In genomic region chr4:108364111-108364476, GRCm38 (mm10) we compare ENCODE assay signal across 9 mouse cellular contexts. TPM values are rescaled to one million over a fixed set of nuclear protein-coding genes. Genes with fewer than 3 reads are reported as not detected.
DNase-seq lines count a peak whose midpoint lies in the region; ATAC-seq and TF ChIP-seq lines count a peak whose summit lies in the region.
"Had no signal": no experiment of that assay in that cellular context is flagged by ENCODE, and none has a peak within 500 bp of the region (broad histone marks: within the 10 kb centered on the region; RNA-seq: fewer than 3 reads in every experiment).

No protein-coding gene starts in this region.

- TF ChIP-seq CTCF in forebrain, postnatal 0 days (IDR thresholded peaks at IDR 0.05; ENCODE audit: low read depth) = no peak

- peak overlapping the region; percentile 1; the same call in 1 of the 2 replicates for H3K4me3 ChIP-seq in forebrain, embryonic 10.5 days
- H3K4me3 ChIP-seq in forebrain, postnatal 0 days (ENCODE audit: low read depth, low read length) = no peak overlapping the region
- H3K4me3 ChIP-seq in lung, embryonic 15.5 days = no peak overlapping the region
- H3K4me3 ChIP-seq in midbrain, embryonic 13.5 days (replicated peaks) = no peak overlapping the region

- no peak for DNase-seq in forebrain, embryonic 10.5 days (ENCODE audit: extremely low spot score, low spot score)
- no peak for DNase-seq in forebrain, postnatal 0 days
- no peak for DNase-seq in lung, postnatal 10 days
- peak; percentile 51 to 66 for DNase-seq in heart, adult 9 months (ENCODE audit: low spot score in 2 of 2)
- no peak for DNase-seq in frontal cortex, postnatal 10 days (ENCODE audit: low spot score in 2 of 2)
- DNase-seq: right cerebral cortex, postnatal 14 days had no signal

- H3K27me3 ChIP-seq in forebrain, embryonic 10.5 days (ENCODE audit: poor library complexity, severe bottlenecking) = no peaks in the 10 kb centered on the region
- no peaks in the 10 kb centered on the region for H3K27me3 ChIP-seq in forebrain, postnatal 0 days (ENCODE audit: insufficient read depth, low read length)
- no peaks in the 10 kb centered on the region for H3K27me3 ChIP-seq in lung, embryonic 15.5 days
- no peaks in the 10 kb centered on the region for H3K27me3 ChIP-seq in midbrain, embryonic 13.5 days

- H3K9ac ChIP-seq in forebrain, postnatal 0 days = no peak overlapping the region
- no peak overlapping the region for H3K9ac ChIP-seq in lung, embryonic 15.5 days
- no peak overlapping the region for H3K9ac ChIP-seq in midbrain, embryonic 13.5 days (replicated peaks)

- H3K27ac ChIP-seq in forebrain, embryonic 10.5 days = peak overlapping the region; percentile 93
- no peak overlapping the region for H3K27ac ChIP-seq in forebrain, postnatal 0 days (ENCODE audit: low read depth, low read length)
- H3K27ac ChIP-seq in lung, embryonic 15.5 days = peak overlapping the region; percentile 79
- peak overlapping the region; percentile 86; the same call in 1 of the 2 replicates for H3K27ac ChIP-seq in midbrain, embryonic 13.5 days

- H3K4me1 ChIP-seq in forebrain, embryonic 10.5 days = peaks cover 69% of the 10 kb centered on the region
- peaks cover 25% of the 10 kb centered on the region for H3K4me1 ChIP-seq in forebrain, postnatal 0 days (ENCODE audit: insufficient read depth)
- H3K4me1 ChIP-seq in lung, embryonic 15.5 days = peaks cover 48% of the 10 kb centered on the region
- peaks cover 50% of the 10 kb centered on the region for H3K4me1 ChIP-seq in midbrain, embryonic 13.5 days (replicated peaks)

- ATAC-seq in forebrain, postnatal 0 days = no peak
- no peak for ATAC-seq in lung, embryonic 15.5 days (ENCODE audit: borderline replicate concordance, extremely low read depth, low FRiP score, low TSS enrichment)
- ATAC-seq in midbrain, embryonic 13.5 days = no peak
- ATAC-seq in inflammation-experienced regulatory T-cells, adult 6 months = no peak

- H3K36me3 ChIP-seq in forebrain, embryonic 10.5 days (replicated peaks) = no peaks in the 10 kb centered on the region
- no peaks in the 10 kb centered on the region for H3K36me3 ChIP-seq in forebrain, postnatal 0 days (ENCODE audit: insufficient read depth)
- no peaks in the 10 kb centered on the region for H3K36me3 ChIP-seq in lung, embryonic 15.5 days
- H3K36me3 ChIP-seq in midbrain, embryonic 13.5 days = no peaks in the 10 kb centered on the region

- WGBS in forebrain, embryonic 10.5 days = 28% methylated on average over 5 of the region's 5 CpGs
- WGBS in forebrain, postnatal 0 days = 29% methylated on average over 5 of the region's 5 CpGs
- WGBS in lung, embryonic 15.5 days = 18% methylated on average over 5 of the region's 5 CpGs
- WGBS in midbrain, embryonic 13.5 days = 18% methylated on average over 5 of the region's 5 CpGs

- no peaks in the 10 kb centered on the region for H3K9me3 ChIP-seq in forebrain, embryonic 10.5 days
- no peaks in the 10 kb centered on the region for H3K9me3 ChIP-seq in forebrain, postnatal 0 days (ENCODE audit: low read length)
- no peaks in the 10 kb centered on the region for H3K9me3 ChIP-seq in lung, embryonic 15.5 days
- H3K9me3 ChIP-seq in midbrain, embryonic 13.5 days = no peaks in the 10 kb centered on the region

- H3K4me2 ChIP-seq in forebrain, postnatal 0 days (ENCODE audit: low read depth) = no peak overlapping the region
- H3K4me2 ChIP-seq in lung, embryonic 15.5 days = no peak overlapping the region
- H3K4me2 ChIP-seq in midbrain, embryonic 13.5 days (replicated peaks) = no peak overlapping the region

RNA-seq across cellular contexts. Expression of gene Shisal2a, which starts 19.1 kb away (rescaled TPM):
- 1.7 and 1.8 TPM in 2 replicates for polyA plus RNA-seq in forebrain, embryonic 10.5 days (2016; fragmentation: Nextera tagmentation; extraction: Ambion mirVana)
- total RNA-seq in forebrain, postnatal 0 days (2014; rRNA removed) = 1.9 TPM in 1 of 2 replicates, not detected in the other
- 3.0 and 4.9 TPM in 2 replicates for polyA plus RNA-seq in forebrain, postnatal 0 days (2015; fragmentation: Nextera tagmentation; extraction: Ambion mirVana)
- 0.36 and 0.88 TPM in 2 replicates for polyA plus RNA-seq in lung, embryonic 15.5 days (2015; fragmentation: Nextera tagmentation; extraction: Ambion mirVana)
- 4.5 and 5.9 TPM in 2 replicates for polyA plus RNA-seq in midbrain, embryonic 13.5 days (2015; fragmentation: Nextera tagmentation; extraction: Ambion mirVana)
- not detected for polyA plus RNA-seq in inflammation-experienced regulatory T-cells, adult 6 months (2017; shearing (Covaris generic))

RNA-seq across cellular contexts. Expression of gene Coa7, which starts 36.2 kb away (rescaled TPM):
- 73.6 and 79.3 TPM in 2 replicates for polyA plus RNA-seq in forebrain, embryonic 10.5 days (2016; fragmentation: Nextera tagmentation; extraction: Ambion mirVana)
- 21.6 and 22.3 TPM in 2 replicates for total RNA-seq in forebrain, postnatal 0 days (2014; rRNA removed)
- 59.5 and 66.0 TPM in 2 replicates for polyA plus RNA-seq in forebrain, postnatal 0 days (2015; fragmentation: Nextera tagmentation; extraction: Ambion mirVana)
- polyA plus RNA-seq in lung, embryonic 15.5 days (2015; fragmentation: Nextera tagmentation; extraction: Ambion mirVana) = 45.2 and 47.3 TPM in 2 replicates
- polyA plus RNA-seq in midbrain, embryonic 13.5 days (2015; fragmentation: Nextera tagmentation; extraction: Ambion mirVana) = 49.5 and 50.5 TPM in 2 replicates
- 10 to 100 TPM; 16.1 to 26.8 (median 22.9) TPM for polyA plus RNA-seq in inflammation-experienced regulatory T-cells, adult 6 months (2017; shearing (Covaris generic))

RNA-seq across cellular contexts. Expression of gene Gpx7, which starts 42.7 kb away (rescaled TPM):
- 30.5 and 34.8 TPM in 2 replicates for polyA plus RNA-seq in forebrain, embryonic 10.5 days (2016; fragmentation: Nextera tagmentation; extraction: Ambion mirVana)
- 24.1 and 38.5 TPM in 2 replicates for total RNA-seq in forebrain, postnatal 0 days (2014; rRNA removed)
- 37.5 and 46.4 TPM in 2 replicates for polyA plus RNA-seq in forebrain, postnatal 0 days (2015; fragmentation: Nextera tagmentation; extraction: Ambion mirVana)
- polyA plus RNA-seq in lung, embryonic 15.5 days (2015; fragmentation: Nextera tagmentation; extraction: Ambion mirVana) = 86.3 and 88.2 TPM in 2 replicates
- polyA plus RNA-seq in midbrain, embryonic 13.5 days (2015; fragmentation: Nextera tagmentation; extraction: Ambion mirVana) = 24.7 and 26.2 TPM in 2 replicates
- polyA plus RNA-seq in inflammation-experienced regulatory T-cells, adult 6 months (2017; shearing (Covaris generic)) = 1 to 10 TPM in 2 of 3 experiments, under 1 TPM in 1; 0.83 to 3.8 (median 2.5) TPM

Comparison
In these comparisons a context has a peak if more than half of its experiments do, and no peak if none do; other contexts are left out.
1. DNase-seq: peak in heart, adult 9 months (2 of 2); none in forebrain, embryonic 10.5 days (single experiment), forebrain, postnatal 0 days (single experiment), lung, postnatal 10 days (single experiment) and frontal cortex, postnatal 10 days (0 of 2).